Mouse (Mus musculus) midbrain, embryonic 15.5 days (tissue): ENCODE data around the gene Immp2l. TPM values are rescaled to one million over a fixed set of nuclear protein-coding genes. Genes with fewer than 3 reads are reported as not detected.
A peak's percentile ranks its signal among the peaks of the same experiment; 100 is the strongest.

Experiments
- ATAC-seq: fragments of 200-750 bp; cut with Nextera tagmentation; replicated peaks from 2 replicates; pipeline ENCODE4 v1.8.0; 2017; ENCODE audit warnings: moderate TSS enrichment
- H3K27ac ChIP-seq: fragments of 300-500 bp; sonication (generic); 2 replicates; pipeline ENCODE4 v1.5.1; 2015; ENCODE audit warnings: mild to moderate bottlenecking, inconsistent platforms
- H3K27me3 ChIP-seq: fragments of 300-500 bp; sonication (generic); replicated peaks from 2 replicates; pipeline ENCODE4 v1.6.1; 2015; ENCODE audit warnings: inconsistent platforms
- H3K36me3 ChIP-seq: fragments of 300-500 bp; sonication (generic); replicated peaks from 2 replicates; pipeline ENCODE4 v1.6.1; 2015; ENCODE audit warnings: inconsistent platforms
- H3K4me1 ChIP-seq: fragments of 300-500 bp; sonication (generic); 2 replicates; pipeline ENCODE4 v1.6.1; 2015; ENCODE audit warnings: inconsistent platforms
- H3K4me2 ChIP-seq: fragments of 300-500 bp; sonication (generic); 2 replicates; pipeline ENCODE4 v1.6.1; 2015; ENCODE audit warnings: inconsistent platforms, mild to moderate bottlenecking, moderate library complexity
- H3K4me3 ChIP-seq: fragments of 300-500 bp; sonication (generic); 2 replicates; pipeline ENCODE4 v1.5.1; 2015; ENCODE audit warnings: mild to moderate bottlenecking, inconsistent platforms
- H3K9ac ChIP-seq: fragments of 300-500 bp; sonication (generic); 2 replicates; pipeline ENCODE4 v1.6.1; 2015; ENCODE audit warnings: mild to moderate bottlenecking, inconsistent platforms
- H3K9me3 ChIP-seq: fragments of 300-500 bp; sonication (generic); 2 replicates; pipeline ENCODE4 v1.6.1; 2016; ENCODE audit warnings: inconsistent platforms
- WGBS: fragments of 180-500 bp; shearing (Covaris S2); methylation state at CpG from one replicate; pipeline ENCODE4 v1.1.7; 2015; ENCODE audit warnings: mixed read lengths; 5-methylcytosine and 5-hydroxymethylcytosine counted together
- polyA plus RNA-seq: library from polyadenylated mRNA; unstranded; fragments of >200 nt; fragmentation: Nextera tagmentation; extraction: Ambion mirVana; gene quantifications from 2 replicates; pipeline ENCODE4 v1.2.1, GENCODE M21; 2015

Immp2l gene
- polyA plus RNA-seq, 1 experiment from 2014 or later: 6.2 TPM

GRCm38 (mm10) chr12:41054006-41054791 lies 30.3 kb downstream of the Immp2l start:
- H3K4me3 ChIP-seq: no peak overlapping the region
- no peaks in the 10 kb centered on the region for H3K36me3 ChIP-seq
- no peaks in the 10 kb centered on the region for H3K9me3 ChIP-seq
- ATAC-seq: no peak
- H3K9ac ChIP-seq: no peak overlapping the region
- H3K27me3 ChIP-seq: no peaks in the 10 kb centered on the region
- H3K27ac ChIP-seq: no peak overlapping the region
- no peaks in the 10 kb centered on the region for H3K4me1 ChIP-seq
- no peak overlapping the region for H3K4me2 ChIP-seq
- WGBS: 70% methylated on average over 11 of the region's 11 CpGs

- Histone ChIP-seq H3K27me3 (no peaks in the 10 kb centered on the region), H3K9me3 (no peaks in the 10 kb centered on the region), H3K4me2 (no peak overlapping the region), H3K4me1 (no peaks in the 10 kb centered on the region), H3K36me3 (no peaks in the 10 kb centered on the region), H3K27ac (no peak overlapping the region), H3K4me3 (no peak overlapping the region), H3K9ac (no peak overlapping the region)
- ATAC-seq: no peak
Observed at GRCm38 (mm10) chr12:41055941-41056340, 32.1 kb downstream of the Immp2l start.

GRCm38 (mm10) chr12:41063281-41063680 lies 39.4 kb downstream of the Immp2l start:
- 90% methylated on average over 3 of the region's 3 CpGs for WGBS
- Histone ChIP-seq H3K9ac (no peak overlapping the region), H3K4me1 (no peaks in the 10 kb centered on the region), H3K9me3 (no peaks in the 10 kb centered on the region), H3K4me3 (no peak overlapping the region), H3K27me3 (no peaks in the 10 kb centered on the region), H3K36me3 (no peaks in the 10 kb centered on the region), H3K27ac (no peak overlapping the region), H3K4me2 (no peak overlapping the region)
- ATAC-seq: no peak

DNA sequence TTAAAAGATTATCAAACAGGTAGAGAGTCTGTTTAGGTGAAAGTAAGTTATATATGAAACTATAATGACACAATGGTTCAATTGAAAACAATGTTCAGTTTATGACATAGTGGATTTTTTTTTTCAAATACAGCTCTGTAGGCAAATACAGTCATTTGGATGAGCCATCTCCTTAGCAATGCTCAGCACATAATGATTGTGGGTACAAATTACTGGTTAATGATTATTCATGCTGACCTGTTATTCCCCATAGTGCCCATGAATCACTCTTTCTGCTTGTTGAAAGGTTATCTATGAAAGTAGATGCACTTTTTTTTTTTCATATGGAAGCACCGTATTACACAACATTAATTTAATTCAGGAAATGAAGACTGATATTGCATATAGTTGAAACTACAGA lies 58.0 kb downstream of the Immp2l start:
- no peak overlapping the region for H3K9ac ChIP-seq
- H3K27ac ChIP-seq: no peak overlapping the region
- no peak overlapping the region for H3K4me2 ChIP-seq
- no peaks in the 10 kb centered on the region for H3K4me1 ChIP-seq
- no peaks in the 10 kb centered on the region for H3K36me3 ChIP-seq
- no peaks in the 10 kb centered on the region for H3K9me3 ChIP-seq
- 80% methylated on average over 1 of the region's 1 CpGs for WGBS
- no peak for ATAC-seq
- H3K4me3 ChIP-seq: no peak overlapping the region
- H3K27me3 ChIP-seq: no peaks in the 10 kb centered on the region

DNA sequence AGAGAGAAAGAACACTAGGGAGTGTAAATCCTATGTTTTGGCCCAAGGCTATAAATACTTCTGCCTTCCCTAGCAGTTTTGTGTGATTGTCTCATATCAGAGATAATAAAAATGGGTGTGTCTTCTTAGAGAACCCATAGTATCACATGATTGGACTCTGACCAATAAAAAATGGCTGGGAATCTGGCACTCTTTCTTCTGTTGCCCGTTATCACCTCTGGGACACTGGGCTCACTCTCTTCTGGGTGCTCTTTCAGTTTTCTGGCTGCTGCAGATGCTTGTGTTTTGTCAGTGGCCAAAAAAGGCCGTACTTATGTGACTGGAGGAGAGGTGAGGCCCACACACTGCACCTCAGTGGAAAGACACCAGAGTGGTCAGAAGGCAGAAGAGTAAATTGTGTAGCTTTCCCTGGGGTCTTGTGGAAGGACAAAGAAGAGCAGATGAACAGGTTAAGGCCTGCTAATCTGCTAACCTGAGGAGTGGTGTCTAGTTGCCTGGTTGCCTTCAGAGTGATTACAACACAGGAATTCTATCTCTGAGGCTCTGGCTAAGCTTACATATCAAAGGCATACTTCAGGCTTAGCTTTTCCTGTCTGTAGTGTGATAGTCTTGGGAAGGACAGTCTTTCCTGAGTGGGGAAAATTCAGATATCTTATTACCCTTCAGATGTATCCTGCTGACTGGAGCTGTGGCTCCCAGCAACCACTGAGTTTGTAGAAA lies 60.6 kb downstream of the Immp2l start:
- H3K9ac ChIP-seq: no peak overlapping the region
- WGBS: 86% methylated on average over 2 of the region's 2 CpGs
- H3K4me2 ChIP-seq: no peak overlapping the region
- no peaks in the 10 kb centered on the region for H3K4me1 ChIP-seq
- H3K27ac ChIP-seq: no peak overlapping the region
- H3K36me3 ChIP-seq: no peaks in the 10 kb centered on the region
- no peaks in the 10 kb centered on the region for H3K9me3 ChIP-seq
- H3K4me3 ChIP-seq: no peak overlapping the region
- ATAC-seq: no peak
- no peaks in the 10 kb centered on the region for H3K27me3 ChIP-seq

GRCm38 (mm10) chr12:41089931-41090366 lies 66.1 kb downstream of the Immp2l start:
- no peaks in the 10 kb centered on the region for H3K27me3 ChIP-seq
- no peak overlapping the region for H3K4me2 ChIP-seq
- H3K27ac ChIP-seq: no peak overlapping the region
- H3K9me3 ChIP-seq: no peaks in the 10 kb centered on the region
- ATAC-seq: no peak
- no peak overlapping the region for H3K9ac ChIP-seq
- WGBS: 90% methylated on average over 5 of the region's 5 CpGs
- no peaks in the 10 kb centered on the region for H3K4me1 ChIP-seq
- no peaks in the 10 kb centered on the region for H3K36me3 ChIP-seq
- no peak overlapping the region for H3K4me3 ChIP-seq

GRCm38 (mm10) chr12:41090771-41091170 lies 66.9 kb downstream of the Immp2l start:
- no peak for ATAC-seq
- WGBS: 88% methylated on average over 2 of the region's 2 CpGs
- H3K27me3 ChIP-seq: no peaks in the 10 kb centered on the region
- no peak overlapping the region for H3K9ac ChIP-seq
- H3K4me3 ChIP-seq: no peak overlapping the region
- H3K36me3 ChIP-seq: no peaks in the 10 kb centered on the region
- no peaks in the 10 kb centered on the region for H3K9me3 ChIP-seq
- H3K27ac ChIP-seq: no peak overlapping the region
- H3K4me1 ChIP-seq: no peaks in the 10 kb centered on the region
- no peak overlapping the region for H3K4me2 ChIP-seq

DNA sequence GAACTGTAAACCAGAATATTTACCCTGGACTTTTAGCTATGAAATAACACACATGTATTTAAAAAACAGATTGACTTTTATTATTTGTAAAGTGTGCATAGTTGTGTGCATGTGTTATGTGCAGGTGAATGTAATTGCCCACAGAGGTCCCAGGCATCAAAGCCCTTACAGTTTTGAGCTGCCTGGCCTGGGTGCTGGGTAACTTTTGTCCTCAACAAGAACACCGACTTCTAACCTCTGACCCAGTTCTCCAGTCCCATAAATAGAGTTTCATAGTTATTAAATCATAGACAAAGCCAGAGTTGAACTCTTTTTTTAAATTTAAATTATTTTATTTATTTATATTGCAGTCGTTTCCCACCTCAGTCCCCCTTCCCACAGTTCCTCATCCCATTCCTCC lies 67.4 kb downstream of the Immp2l start:
- no peaks in the 10 kb centered on the region for H3K4me1 ChIP-seq
- ATAC-seq: no peak
- no peak overlapping the region for H3K4me2 ChIP-seq
- no peak overlapping the region for H3K27ac ChIP-seq
- no peaks in the 10 kb centered on the region for H3K9me3 ChIP-seq
- H3K4me3 ChIP-seq: no peak overlapping the region
- no peaks in the 10 kb centered on the region for H3K27me3 ChIP-seq
- no peak overlapping the region for H3K9ac ChIP-seq
- WGBS: 93% methylated on average over 2 of the region's 2 CpGs
- H3K36me3 ChIP-seq: no peaks in the 10 kb centered on the region

- H3K27ac ChIP-seq: no peak overlapping the region
- ATAC-seq: no peak
- no peak overlapping the region for H3K4me3 ChIP-seq
- no peaks in the 10 kb centered on the region for H3K9me3 ChIP-seq
- H3K27me3 ChIP-seq: no peaks in the 10 kb centered on the region
- no peaks in the 10 kb centered on the region for H3K4me1 ChIP-seq
- H3K4me2 ChIP-seq: no peak overlapping the region
- H3K36me3 ChIP-seq: no peaks in the 10 kb centered on the region
- 43% methylated on average over 4 of the region's 4 CpGs for WGBS
- no peak overlapping the region for H3K9ac ChIP-seq
Observed at GRCm38 (mm10) chr12:41096045-41096444, 72.2 kb downstream of the Immp2l start.

DNA sequence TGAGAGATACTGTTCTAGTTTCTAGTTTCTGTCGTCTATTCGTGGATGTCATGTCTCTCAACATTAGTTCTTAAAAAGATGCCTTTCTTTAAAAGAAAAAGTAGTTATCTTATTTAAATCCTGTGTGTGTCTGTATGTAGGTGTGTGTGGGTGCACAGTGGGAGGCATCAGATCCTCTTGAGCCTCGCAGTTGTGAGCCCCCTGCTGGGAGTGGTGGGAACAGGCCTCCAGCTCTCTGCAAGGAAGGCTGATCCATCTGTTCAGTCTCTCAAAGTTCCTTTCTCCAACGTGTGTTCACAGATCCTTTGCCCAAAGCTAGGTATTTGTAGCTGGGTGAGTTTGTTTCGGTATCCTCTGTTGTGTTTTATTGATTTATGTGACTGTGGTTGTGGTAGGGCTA lies 73.5 kb downstream of the Immp2l start:
- H3K9me3 ChIP-seq: no peaks in the 10 kb centered on the region
- H3K4me2 ChIP-seq: no peak overlapping the region
- no peak overlapping the region for H3K4me3 ChIP-seq
- 61% methylated on average over 5 of the region's 5 CpGs for whole genome bisulfite sequencing
- H3K4me1 ChIP-seq: no peaks in the 10 kb centered on the region
- H3K27me3 ChIP-seq: no peaks in the 10 kb centered on the region
- H3K36me3 ChIP-seq: no peaks in the 10 kb centered on the region
- ATAC-seq: no peak
- no peak overlapping the region for H3K27ac ChIP-seq
- no peak overlapping the region for H3K9ac ChIP-seq

- H3K4me2 ChIP-seq: no peak overlapping the region
- 11% methylated on average over 2 of the region's 2 CpGs for WGBS
- no peaks in the 10 kb centered on the region for H3K27me3 ChIP-seq
- H3K9ac ChIP-seq: no peak overlapping the region
- H3K36me3 ChIP-seq: no peaks in the 10 kb centered on the region
- no peaks in the 10 kb centered on the region for H3K4me1 ChIP-seq
- no peak for ATAC-seq
- no peaks in the 10 kb centered on the region for H3K9me3 ChIP-seq
- H3K4me3 ChIP-seq: no peak overlapping the region
- no peak overlapping the region for H3K27ac ChIP-seq
Observed at GRCm38 (mm10) chr12:41109011-41109410, 85.1 kb downstream of the Immp2l start.

GRCm38 (mm10) chr12:41111456-41111855 lies 87.6 kb downstream of the Immp2l start:
- no peak overlapping the region for H3K27ac ChIP-seq
- H3K4me3 ChIP-seq: no peak overlapping the region
- no peaks in the 10 kb centered on the region for H3K36me3 ChIP-seq
- H3K27me3 ChIP-seq: no peaks in the 10 kb centered on the region
- H3K4me2 ChIP-seq: no peak overlapping the region
- 47% methylated on average over 1 of the region's 1 CpGs for WGBS
- H3K4me1 ChIP-seq: no peaks in the 10 kb centered on the region
- H3K9ac ChIP-seq: no peak overlapping the region
- ATAC-seq: peak; percentile 79
- no peaks in the 10 kb centered on the region for H3K9me3 ChIP-seq

- Histone ChIP-seq H3K4me1 (no peaks in the 10 kb centered on the region), H3K9me3 (no peaks in the 10 kb centered on the region), H3K4me3 (no peak overlapping the region), H3K27ac (no peak overlapping the region), H3K27me3 (no peaks in the 10 kb centered on the region), H3K4me2 (no peak overlapping the region), H3K36me3 (no peaks in the 10 kb centered on the region), H3K9ac (no peak overlapping the region)
- 60% methylated on average over 6 of the region's 6 CpGs for WGBS
- peak; percentile 65; the same call in 1 of the 2 replicates for ATAC-seq
Observed at GRCm38 (mm10) chr12:41112137-41112536, 88.2 kb downstream of the Immp2l start.
